Mouse (Mus musculus) 416B (cell line): ENCODE measurements at regions not wholly inside any gene's neighbourhood (a gene's known extent, or its start where the extent isn't known, plus 50 kb on each side); places are given as distances from the start of the nearest gene placed in this dataset.

Experiments used
- DNase-seq: peaks from one replicate; pipeline ENCODE4 v3.0.0; 2011; ENCODE audit warnings: low read depth

DNA sequence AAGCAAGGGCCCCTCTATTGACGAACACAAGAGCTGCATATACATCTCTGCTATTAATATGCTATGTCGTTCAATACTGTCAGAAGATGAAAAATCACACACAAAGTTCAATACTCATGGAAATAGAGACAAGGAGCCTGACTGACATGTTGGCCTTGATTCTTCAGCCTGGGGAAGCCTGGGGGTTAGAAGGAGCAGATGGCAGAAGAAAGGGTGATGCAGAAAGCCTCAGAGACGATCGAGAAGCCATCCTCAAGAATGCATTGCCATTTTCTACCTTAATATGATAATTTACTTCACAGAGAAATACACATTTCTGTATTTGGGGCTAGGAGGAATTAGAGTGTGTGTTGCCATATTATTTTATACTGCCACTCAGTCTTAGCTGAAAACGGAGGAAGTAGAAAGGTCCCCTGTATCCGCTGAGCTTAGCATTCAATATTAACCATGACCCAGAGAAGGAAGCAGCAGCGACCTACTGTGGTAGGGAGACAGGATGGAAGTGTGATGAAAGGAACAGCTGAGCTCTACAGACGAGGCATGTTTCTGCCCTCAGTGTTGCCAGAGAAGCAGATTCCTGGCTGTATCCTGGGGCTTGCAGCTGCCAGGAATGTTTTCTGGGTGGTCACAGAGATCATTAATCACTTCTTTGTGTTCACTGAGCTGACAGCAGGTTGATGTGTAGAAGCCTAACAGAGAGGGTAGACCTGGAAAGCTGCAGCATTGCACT lies 105.2 kb downstream of the Lrig3 start:
- no peak for DNase-seq

DNA sequence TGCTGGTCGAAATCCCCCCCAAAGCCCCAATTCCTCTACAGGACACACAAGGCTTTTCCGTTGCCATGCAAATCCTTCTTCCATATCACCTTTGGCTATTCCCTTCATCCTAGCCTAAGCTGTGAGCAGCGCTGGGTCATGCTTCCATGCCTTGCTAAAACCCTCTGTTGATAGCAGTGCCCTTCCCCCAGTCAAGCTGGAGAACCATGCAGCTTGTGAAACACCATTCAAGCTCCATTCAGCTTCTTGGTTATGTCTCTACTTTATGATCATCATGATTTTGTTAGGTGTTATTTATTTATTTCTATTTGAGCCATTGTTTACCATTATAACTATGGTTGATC lies 105.7 kb downstream of the Lrig3 start:
- no peak for DNase-seq

DNA sequence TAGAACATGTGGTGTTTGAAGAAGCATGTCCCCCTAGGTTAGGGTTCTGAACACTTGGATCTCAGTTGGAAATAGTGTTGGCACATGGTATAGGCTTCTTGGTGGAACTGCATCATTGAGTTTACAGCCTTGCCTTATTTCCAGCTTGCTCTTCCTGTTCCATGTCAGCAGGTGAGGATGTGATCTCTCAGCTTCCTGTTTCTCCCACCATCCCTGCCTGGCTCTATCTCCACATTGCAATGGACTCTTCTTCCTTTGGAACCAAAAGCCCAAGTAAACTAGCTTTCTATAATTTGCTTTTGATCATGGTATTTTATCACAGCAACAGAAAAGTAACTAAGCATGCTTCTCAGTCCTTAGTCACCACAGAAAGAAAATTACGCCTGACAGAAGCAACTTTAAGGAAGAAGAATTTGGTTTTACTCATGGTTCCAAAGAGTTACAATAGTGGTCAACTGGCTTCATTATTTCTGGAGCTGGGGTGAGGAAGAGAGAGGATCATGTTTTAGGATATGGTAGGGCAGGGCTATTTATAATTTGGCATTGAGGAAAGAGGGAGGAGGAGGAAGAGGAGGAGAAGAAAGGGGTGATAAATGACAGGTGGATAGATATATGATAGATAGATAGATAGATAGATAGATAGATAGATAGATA lies 111.5 kb downstream of the Lrig3 start:
- no peak for DNase-seq

DNA sequence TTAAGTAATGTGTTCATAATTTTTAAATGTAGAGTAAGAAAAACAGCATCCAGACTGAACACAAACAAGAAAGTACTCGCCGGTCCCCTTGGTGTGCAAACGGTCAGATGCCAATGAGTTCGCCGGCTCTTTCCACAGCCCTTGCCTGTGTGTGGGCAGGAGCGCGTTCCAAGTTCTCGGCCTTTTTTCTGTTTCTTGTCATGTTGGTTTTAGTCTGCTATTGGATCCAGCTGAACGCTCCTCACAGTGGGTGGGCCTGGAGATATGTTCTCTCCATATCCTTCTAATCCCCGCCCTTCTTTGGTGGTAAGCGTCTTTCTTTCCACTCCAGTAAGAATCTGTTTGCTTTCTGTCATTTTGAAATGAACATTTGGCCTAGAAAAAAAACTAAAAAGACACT lies 116.6 kb downstream of the Lrig3 start:
- DNase-seq = no peak

DNA sequence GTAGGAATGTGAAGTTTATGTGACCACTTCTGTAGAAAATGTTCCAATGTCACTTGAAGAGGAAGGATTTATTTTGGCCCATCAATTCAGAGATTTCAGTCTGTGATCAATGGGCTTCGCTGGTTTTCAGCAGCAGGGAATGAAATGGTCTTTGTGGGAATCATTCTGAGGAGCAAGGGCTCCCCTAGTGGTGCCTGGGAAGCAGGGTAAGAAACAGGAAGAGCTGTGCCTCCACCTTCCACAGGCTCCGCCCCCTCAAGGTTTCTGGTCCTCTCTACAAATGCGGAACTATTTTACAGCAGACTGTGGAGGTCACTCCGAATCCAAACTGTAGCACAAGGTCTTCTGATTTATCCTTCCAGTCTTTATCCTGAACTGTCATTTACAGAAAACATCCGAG lies 120.7 kb downstream of the Lrig3 start:
- no peak for DNase-seq

DNA sequence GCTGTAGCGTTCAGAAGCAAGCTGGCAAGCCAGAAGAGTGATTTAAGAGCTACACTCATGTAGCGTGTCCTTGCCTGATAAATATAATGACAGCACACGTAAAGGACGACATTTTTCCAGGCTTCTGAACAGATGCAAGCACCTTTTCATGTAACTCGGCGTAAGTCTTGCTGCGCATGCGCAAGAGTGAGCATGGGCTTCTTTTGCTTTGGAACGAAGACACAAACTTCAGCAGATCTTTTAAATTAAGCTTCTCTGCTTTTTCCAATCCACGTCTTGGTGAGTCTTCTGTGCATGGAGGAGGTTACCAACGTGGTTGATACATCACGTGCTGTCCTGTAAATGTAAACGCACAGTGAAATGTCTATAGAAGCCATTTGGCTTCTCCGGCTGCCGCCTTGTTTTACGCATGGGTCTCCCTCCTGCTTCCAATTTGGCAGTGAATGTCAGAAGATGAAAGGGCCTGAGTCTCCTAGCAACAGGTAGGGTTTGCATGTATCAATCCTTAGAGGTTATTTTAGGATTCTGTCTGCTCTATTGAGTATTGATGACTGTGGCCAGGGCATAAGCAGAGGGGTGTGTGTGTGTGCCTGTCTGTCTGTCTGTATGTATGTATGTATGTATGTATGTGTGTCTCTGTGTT lies 128.4 kb downstream of the Lrig3 start:
- DNase-seq = no peak

DNA sequence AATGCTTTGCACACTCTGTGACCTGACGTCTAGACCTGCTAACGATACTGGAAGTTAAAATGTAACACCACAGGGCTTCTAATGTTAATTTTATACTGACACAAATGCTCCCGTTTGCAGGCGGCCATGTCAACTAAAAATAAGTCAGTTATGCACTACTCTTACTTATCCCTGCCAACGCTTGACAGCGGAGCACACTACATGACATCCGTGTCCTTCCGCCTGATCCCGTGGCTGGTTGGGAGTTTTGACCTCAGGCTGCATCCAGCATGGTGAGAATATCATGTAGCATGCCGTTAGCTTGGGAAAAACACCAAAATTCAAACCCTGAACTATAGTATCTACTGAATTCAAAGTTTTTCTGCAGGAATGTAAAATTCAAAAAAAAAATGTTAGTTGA lies 131.9 kb downstream of the Lrig3 start:
- DNase-seq = no peak

DNA sequence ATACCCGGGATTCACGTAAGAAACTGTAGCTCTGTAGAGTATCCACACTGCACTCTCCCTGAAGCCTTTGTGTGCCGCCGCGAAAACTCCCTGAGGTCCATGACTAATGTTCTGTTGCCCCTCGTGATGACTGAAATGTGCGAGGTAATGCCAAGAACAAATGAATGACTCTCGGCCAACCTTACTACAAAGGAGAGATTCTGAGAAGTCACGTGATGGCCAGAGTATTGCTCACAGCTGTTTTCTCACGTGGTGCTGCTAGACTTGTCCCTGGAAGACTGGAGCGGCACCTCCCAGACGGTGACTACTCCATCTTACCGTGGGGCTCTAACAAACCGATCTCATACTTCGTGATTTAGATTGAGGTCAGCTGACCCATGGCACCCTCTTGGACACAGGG lies 136.9 kb downstream of the Lrig3 start:
- no peak for DNase-seq

DNA sequence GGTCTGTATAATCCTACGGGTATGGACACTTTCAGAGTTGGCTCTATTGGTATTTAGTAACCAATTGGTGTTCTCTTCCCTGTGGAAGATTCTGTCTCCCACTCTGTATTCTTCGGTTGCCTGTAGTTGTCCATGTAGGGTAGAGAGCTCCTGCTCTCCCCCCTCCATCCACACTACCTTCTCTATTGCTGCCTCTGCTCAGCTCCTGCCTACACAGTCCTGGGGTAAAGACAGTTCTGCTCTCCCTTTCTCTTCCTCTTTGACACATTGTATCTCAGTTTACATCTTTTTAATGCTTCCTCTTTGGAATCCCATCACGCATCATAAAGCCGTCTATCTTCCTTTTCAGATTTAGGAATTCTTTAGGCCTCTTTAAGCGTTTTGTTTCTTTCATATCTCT lies 147.1 kb downstream of the Lrig3 start:
- no peak for DNase-seq

DNA sequence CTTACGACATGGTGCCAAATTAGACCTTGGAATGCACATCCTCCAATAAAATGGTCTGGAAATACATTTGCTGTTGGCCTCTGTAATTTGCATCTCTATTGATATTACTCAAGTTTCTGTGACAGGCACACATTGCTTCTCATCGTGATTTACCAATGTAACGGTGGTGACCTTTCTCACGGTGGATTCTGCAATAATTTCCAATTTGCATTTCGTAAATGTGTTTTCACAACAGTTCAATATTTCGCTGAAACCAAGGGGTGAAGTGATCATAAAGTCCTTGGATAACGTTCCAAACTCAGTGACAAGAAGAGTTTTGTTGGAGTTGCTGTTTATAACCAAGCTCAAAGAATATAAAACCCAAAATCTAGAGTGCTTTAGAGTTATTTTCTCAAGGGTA lies 149.4 kb downstream of the Lrig3 start:
- DNase-seq = no peak

DNA sequence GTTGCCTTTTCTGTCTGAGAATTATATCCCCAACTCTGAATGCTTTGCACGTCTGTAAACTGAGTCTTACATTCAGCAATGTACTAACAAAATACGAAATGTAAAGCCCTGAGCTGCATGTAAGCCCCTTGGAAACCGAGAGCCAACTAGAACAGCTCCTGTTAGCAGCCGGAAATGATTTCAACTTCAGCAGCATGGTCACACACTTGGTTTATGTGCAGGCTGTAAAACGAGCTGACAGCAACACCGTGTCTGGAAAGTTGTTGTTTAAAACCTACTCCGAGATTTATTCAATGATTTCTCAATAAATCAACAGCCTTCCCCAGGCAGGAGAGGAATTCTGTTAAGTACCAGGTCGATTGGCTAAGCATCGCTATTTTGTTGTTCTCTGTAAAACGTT lies 155.7 kb downstream of the Lrig3 start:
- no peak for DNase-seq

DNA sequence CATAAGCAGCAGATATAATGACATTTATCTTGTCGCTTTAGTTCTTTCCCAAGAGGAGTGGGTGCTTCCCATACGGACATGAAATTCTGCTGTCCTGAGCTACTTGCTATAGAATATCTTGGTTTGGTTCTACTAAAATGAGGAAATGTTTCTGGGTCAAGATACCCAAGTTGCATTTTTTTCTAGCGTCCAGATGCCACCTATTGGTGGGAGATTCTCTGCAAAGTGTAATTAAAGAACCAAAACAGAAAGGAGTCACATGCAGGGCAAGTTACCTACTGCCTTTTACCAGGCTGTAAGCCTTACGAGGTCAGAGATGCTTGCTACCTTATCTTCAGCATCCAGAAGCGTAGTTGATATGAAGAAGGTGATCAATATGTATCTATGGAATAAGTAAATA lies 156.5 kb downstream of the Lrig3 start:
- DNase-seq = no peak

DNA sequence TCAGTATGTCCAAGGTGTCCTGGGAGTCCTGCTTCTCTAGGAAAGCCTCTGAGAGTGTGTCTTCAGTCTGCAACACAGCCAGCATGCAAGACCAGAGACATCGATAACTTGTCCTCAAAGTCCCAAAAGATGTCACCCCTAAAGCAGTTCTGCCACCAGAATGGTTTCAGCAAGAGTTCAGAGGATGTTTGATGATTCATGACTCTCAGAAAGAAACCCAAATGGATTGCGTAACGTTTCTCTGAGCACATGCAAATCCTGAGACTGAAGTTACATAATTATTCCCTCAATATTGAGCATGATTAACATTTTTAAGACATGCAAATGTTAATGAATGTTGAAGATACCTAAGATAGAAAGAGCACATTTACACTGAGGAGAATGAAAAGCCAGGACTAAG lies 167.2 kb downstream of the Lrig3 start:
- DNase-seq = peak; percentile 12

DNA sequence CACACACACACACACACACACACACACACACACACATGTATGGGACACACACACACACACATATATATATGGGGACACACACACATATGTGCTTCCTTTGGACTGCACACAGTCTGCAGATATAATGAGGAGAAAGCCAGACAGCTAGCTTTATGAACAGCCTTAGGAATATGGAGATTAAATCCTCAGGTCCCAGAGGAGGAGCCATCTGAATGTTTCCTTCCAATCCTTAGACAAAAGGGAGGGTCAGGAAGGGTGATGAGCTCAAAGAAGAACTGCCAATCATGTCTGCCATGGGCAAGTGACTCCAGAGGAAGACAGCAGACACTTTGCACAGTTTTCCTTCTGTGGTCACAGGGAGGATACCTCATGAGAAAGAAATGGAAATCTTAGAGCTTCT lies 168.0 kb downstream of the Lrig3 start:
- no peak for DNase-seq

DNA sequence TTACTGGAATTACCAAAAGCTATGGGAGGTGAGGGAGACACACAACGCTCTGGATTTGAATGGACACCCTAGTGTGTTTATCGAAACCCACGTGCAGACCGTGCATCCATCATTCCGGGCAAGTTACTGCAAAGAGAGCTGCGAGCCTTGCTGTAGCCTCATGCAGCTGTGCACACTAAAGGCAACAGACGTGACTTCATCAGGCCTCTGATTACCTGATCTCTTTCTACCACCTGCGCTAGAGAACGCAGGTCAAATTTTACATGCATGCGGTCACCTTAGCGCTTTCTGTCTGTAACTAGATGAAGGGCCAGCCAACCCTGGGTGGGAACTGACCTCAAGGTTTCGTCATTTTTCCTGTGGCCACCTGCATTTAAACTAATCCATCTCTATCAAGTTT lies 172.6 kb downstream of the Lrig3 start:
- DNase-seq = no peak

DNA sequence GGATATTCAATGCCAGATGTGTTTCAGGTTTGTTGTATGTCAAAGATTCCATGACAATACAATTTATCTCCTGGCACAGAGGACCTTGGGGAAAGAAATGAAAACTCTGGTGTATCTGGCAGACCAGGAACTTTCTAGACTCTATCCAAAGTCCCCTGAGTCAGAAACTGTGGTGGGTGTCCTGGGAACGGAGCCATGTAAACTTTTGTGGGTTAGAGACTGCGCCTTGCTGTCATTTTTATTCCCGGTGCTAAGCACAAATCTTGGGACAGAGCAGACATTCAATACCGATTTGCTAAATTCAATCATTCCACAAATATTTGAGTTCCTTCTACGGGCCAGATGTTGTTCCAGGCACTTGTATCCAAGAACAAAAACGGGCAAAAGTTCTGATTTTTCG lies 175.6 kb downstream of the Lrig3 start:
- DNase-seq = no peak

DNA sequence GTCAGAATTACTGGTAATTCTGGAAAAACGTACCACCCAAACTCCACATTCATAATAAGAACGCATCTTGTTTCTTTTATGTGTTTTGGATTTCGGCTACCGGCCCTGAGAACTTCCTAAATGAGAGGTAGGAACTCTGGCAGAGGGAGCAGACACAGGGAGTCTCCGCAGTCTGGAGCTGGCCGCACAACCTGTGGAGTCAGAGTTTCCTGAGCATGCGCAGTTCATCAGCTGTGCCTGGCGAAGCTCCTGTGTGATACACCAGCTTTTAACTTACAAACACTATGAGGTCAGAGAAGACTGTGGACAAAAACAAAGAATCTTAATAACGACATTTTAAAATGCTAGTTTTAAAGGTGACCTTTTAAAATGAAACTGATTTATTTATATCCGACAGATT lies 177.9 kb downstream of the Lrig3 start:
- no peak for DNase-seq

DNA sequence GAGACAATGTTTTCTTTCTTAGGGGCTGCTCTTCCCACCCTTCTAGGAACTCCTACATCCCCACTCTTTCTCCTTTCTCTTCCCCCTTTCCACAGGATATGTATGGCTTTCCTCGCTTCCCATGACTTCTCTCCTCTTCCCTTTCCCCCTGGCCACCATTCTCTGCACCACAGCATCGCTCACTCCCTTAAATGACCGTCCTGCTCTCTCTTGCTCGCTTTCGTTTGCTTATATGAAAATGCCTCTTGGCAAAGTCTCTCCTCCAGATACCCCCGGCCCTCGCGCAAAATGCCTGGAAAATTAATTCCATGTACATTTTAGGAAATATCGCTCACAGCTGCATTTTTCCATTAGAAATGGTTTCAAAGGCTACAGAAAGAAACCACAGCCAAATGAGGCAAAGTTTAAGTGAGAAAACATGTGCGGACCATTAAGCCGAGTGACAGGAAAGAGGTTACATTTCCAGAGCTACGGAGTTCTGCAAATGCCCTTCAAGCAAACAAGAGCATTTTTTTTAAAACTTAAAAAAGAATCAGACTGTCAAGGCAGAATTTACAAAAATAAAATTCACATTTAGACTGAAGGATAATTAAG lies 178.7 kb downstream of the Lrig3 start:
- DNase-seq = no peak

DNA sequence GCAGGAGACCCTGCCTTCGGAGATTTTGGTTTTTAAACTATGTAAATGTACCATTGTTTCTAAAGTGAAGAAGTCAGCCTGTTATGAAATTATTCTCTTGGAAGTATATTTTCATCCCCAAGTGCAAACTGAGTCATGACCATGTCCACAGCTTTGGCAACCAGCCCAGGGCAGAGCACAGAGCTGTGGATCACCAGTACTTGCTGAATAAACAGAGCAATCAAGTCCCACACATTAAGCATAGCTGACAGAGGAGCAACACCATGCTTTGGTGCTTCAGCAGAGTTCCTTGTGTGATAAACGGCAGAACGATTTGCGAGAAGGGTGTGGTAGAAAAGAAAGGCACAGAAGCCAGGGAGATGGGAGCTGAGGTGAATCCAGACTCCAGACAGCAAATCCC lies 191.3 kb downstream of the Lrig3 start:
- DNase-seq = no peak

DNA sequence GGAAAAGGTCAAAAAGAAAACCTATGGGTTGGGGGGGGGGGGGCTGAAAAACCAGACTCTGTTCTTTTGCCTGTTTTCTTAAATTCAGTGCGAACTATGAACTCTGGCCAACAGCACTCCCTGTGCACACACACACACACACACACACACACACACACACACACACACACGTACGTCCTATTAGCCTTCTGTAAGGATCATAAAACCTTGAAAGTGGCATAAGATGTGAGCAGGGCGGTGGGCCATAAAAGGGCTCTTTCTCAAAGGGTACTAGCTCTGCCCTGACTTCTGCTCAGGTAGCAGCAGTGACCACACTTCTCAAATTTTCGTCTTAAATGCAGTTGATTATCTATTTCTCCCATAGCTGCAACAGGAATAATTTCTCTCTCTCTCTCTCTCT lies 199.2 kb downstream of the Lrig3 start:
- DNase-seq = no peak

DNA sequence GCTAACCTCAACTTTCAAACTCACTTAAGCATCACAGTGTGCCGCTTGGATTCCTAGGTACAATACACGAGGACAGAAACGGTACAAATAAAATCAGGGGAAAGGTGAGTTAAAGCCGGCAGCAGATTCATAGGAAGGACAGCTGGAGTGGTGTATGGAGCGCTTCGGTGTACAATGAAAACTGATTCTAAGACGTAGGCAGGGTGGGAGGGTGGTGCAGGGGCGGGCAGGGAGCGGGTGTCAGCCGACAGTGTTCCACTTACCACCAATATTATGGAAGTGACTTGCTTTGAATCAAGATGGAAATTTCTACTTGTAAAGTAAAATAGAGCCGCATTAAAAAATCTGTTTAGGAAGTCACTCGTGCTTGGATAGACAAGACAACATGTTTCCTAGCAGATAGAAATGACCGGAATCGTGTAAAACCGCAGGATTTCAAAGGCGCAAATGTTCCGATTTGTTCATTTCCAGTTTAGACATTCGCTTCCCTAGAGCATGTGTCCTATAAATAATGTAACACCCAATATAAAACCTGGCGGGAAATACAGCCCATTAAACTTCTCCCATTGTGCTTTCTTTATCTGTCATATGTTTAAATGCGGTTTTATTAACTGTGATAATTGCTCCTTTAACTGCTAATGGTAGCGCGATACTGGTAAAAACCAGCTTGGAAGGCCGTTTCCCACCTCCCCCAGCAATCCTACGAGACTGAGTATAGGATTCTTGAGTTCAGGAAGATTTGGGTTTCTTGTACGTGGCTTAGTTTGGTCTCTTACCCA lies 203.3 kb downstream of the Lrig3 start:
- DNase-seq = no peak

DNA sequence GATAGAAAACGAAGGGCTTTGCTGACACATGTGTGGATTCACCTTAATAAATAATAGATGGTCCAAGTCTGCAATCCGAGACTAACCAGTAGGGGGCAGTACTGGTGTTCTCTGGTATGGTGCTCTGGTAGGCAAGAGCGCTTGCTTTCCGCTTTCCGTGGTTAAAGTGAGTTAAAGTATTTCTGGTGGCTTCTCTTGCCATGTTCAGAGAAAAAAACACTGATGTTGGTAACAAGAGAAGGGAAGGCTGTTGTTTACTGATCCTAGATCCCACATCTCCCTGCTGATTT lies 203.9 kb downstream of the Lrig3 start:
- DNase-seq = no peak
